Mouse (Mus musculus): ENCODE results near the gene Mgll. TPM values are rescaled to one million over a fixed set of nuclear protein-coding genes. Genes with fewer than 3 reads are reported as not detected.

Mgll gene
- polyA plus RNA-seq, 1 experiment from 2014 or later, result 4.4 TPM

GRCm38 (mm10) chr6:88781919-88782318, 57.7 kb downstream of the Mgll start:
- H3K27me3 ChIP-seq (ENCODE audit: control insufficient read depth, insufficient read depth, low read length), result no peaks in the 10 kb centered on the region

GRCm38 (mm10) chr6:88782981-88783397, 58.8 kb downstream of the Mgll start:
- no peaks in the 10 kb centered on the region for H3K36me3 ChIP-seq (ENCODE audit: control insufficient read depth, insufficient read depth, low read length)
- no peak for ATAC-seq (replicated peaks; ENCODE audit: low FRiP score)
- no peaks in the 10 kb centered on the region for H3K4me1 ChIP-seq (replicated peaks; ENCODE audit: control insufficient read depth, insufficient read depth, low read length)
- H3K4me3 ChIP-seq (ENCODE audit: low read depth, low read length), result no peak overlapping the region
- 58% methylated on average over 4 of the region's 4 CpGs for WGBS
- DNase-seq (ENCODE audit: low spot score), result no peak
- no peak overlapping the region for H3K9ac ChIP-seq (ENCODE audit: low read length)
- H3K27ac ChIP-seq (ENCODE audit: low read depth, low read length), result no peak overlapping the region
- no peak overlapping the region for H3K4me2 ChIP-seq (ENCODE audit: low read depth, low read length, severe bottlenecking)
- no peaks in the 10 kb centered on the region for H3K9me3 ChIP-seq (ENCODE audit: control insufficient read depth, low read length)
- no peaks in the 10 kb centered on the region for H3K27me3 ChIP-seq (ENCODE audit: control insufficient read depth, insufficient read depth, low read length)

More at GRCm38 (mm10) chr6:88781919-88782318, 57.7 kb downstream of the Mgll start:
- Histone ChIP-seq H3K9ac (ENCODE audit: low read length) (no peak overlapping the region), H3K4me1 (replicated peaks; ENCODE audit: control insufficient read depth, insufficient read depth, low read length) (no peaks in the 10 kb centered on the region), H3K4me2 (ENCODE audit: low read depth, low read length, severe bottlenecking) (no peak overlapping the region), H3K36me3 (ENCODE audit: control insufficient read depth, insufficient read depth, low read length) (no peaks in the 10 kb centered on the region), H3K4me3 (ENCODE audit: low read depth, low read length) (no peak overlapping the region), H3K27ac (ENCODE audit: low read depth, low read length) (no peak overlapping the region), H3K9me3 (ENCODE audit: control insufficient read depth, low read length) (no peaks in the 10 kb centered on the region)
- DNase-seq (ENCODE audit: low spot score) (no peak), ATAC-seq (replicated peaks; ENCODE audit: low FRiP score) (no peak)
- 59% methylated on average over 4 of the region's 4 CpGs for WGBS

- no peak overlapping the region for H3K4me2 ChIP-seq (ENCODE audit: low read depth, low read length, severe bottlenecking)
- no peaks in the 10 kb centered on the region for H3K4me1 ChIP-seq (replicated peaks; ENCODE audit: control insufficient read depth, insufficient read depth, low read length)
- WGBS, result 66% methylated on average over 7 of the region's 7 CpGs
- no peaks in the 10 kb centered on the region for H3K9me3 ChIP-seq (ENCODE audit: control insufficient read depth, low read length)
- no peak overlapping the region for H3K9ac ChIP-seq (ENCODE audit: low read length)
- H3K27me3 ChIP-seq (ENCODE audit: control insufficient read depth, insufficient read depth, low read length), result no peaks in the 10 kb centered on the region
- no peaks in the 10 kb centered on the region for H3K36me3 ChIP-seq (ENCODE audit: control insufficient read depth, insufficient read depth, low read length)
- no peak for ATAC-seq (replicated peaks; ENCODE audit: low FRiP score)
- no peak overlapping the region for H3K4me3 ChIP-seq (ENCODE audit: low read depth, low read length)
- no peak for DNase-seq (ENCODE audit: low spot score)
- H3K27ac ChIP-seq (ENCODE audit: low read depth, low read length), result no peak overlapping the region
Measured at GRCm38 (mm10) chr6:88784691-88785173, 60.5 kb downstream of the Mgll start.

GRCm38 (mm10) chr6:88785331-88785730, 61.1 kb downstream of the Mgll start:
- Histone ChIP-seq H3K4me3 (ENCODE audit: low read depth, low read length) (no peak overlapping the region), H3K36me3 (ENCODE audit: control insufficient read depth, insufficient read depth, low read length) (no peaks in the 10 kb centered on the region), H3K4me2 (ENCODE audit: low read depth, low read length, severe bottlenecking) (no peak overlapping the region), H3K9ac (ENCODE audit: low read length) (no peak overlapping the region), H3K27me3 (ENCODE audit: control insufficient read depth, insufficient read depth, low read length) (no peaks in the 10 kb centered on the region), H3K4me1 (replicated peaks; ENCODE audit: control insufficient read depth, insufficient read depth, low read length) (no peaks in the 10 kb centered on the region), H3K9me3 (ENCODE audit: control insufficient read depth, low read length) (no peaks in the 10 kb centered on the region), H3K27ac (ENCODE audit: low read depth, low read length) (no peak overlapping the region)
- DNase-seq (ENCODE audit: low spot score) (no peak), ATAC-seq (replicated peaks; ENCODE audit: low FRiP score) (no peak)
- 83% methylated on average over 5 of the region's 5 CpGs for WGBS

- Histone ChIP-seq H3K9me3 (ENCODE audit: control insufficient read depth, low read length) (no peaks in the 10 kb centered on the region), H3K27ac (ENCODE audit: low read depth, low read length) (no peak overlapping the region), H3K27me3 (ENCODE audit: control insufficient read depth, insufficient read depth, low read length) (no peaks in the 10 kb centered on the region), H3K4me2 (ENCODE audit: low read depth, low read length, severe bottlenecking) (no peak overlapping the region), H3K4me1 (replicated peaks; ENCODE audit: control insufficient read depth, insufficient read depth, low read length) (no peaks in the 10 kb centered on the region), H3K4me3 (ENCODE audit: low read depth, low read length) (no peak overlapping the region), H3K9ac (ENCODE audit: low read length) (no peak overlapping the region), H3K36me3 (ENCODE audit: control insufficient read depth, insufficient read depth, low read length) (no peaks in the 10 kb centered on the region)
- no peak for ATAC-seq (replicated peaks; ENCODE audit: low FRiP score)
- DNase-seq (ENCODE audit: low spot score), result no peak
- WGBS, result 76% methylated on average over 10 of the region's 10 CpGs
Measured at GRCm38 (mm10) chr6:88785781-88786542, 61.8 kb downstream of the Mgll start.

GRCm38 (mm10) chr6:88786732-88787445, 62.7 kb downstream of the Mgll start:
- DNase-seq (ENCODE audit: low spot score) (no peak), ATAC-seq (replicated peaks; ENCODE audit: low FRiP score) (no peak)
- Histone ChIP-seq H3K9me3 (ENCODE audit: control insufficient read depth, low read length) (no peaks in the 10 kb centered on the region), H3K9ac (ENCODE audit: low read length) (no peak overlapping the region), H3K27ac (ENCODE audit: low read depth, low read length) (no peak overlapping the region), H3K4me3 (ENCODE audit: low read depth, low read length) (no peak overlapping the region), H3K36me3 (ENCODE audit: control insufficient read depth, insufficient read depth, low read length) (no peaks in the 10 kb centered on the region), H3K27me3 (ENCODE audit: control insufficient read depth, insufficient read depth, low read length) (no peaks in the 10 kb centered on the region), H3K4me1 (replicated peaks; ENCODE audit: control insufficient read depth, insufficient read depth, low read length) (no peaks in the 10 kb centered on the region; the same call in 1 of the 2 replicates), H3K4me2 (ENCODE audit: low read depth, low read length, severe bottlenecking) (no peak overlapping the region)
- WGBS, result 89% methylated on average over 15 of the region's 15 CpGs

- H3K27ac ChIP-seq (ENCODE audit: low read depth, low read length), result no peak overlapping the region
- no peaks in the 10 kb centered on the region for H3K9me3 ChIP-seq (ENCODE audit: control insufficient read depth, low read length)
- no peaks in the 10 kb centered on the region for H3K27me3 ChIP-seq (ENCODE audit: control insufficient read depth, insufficient read depth, low read length)
- H3K4me1 ChIP-seq (replicated peaks; ENCODE audit: control insufficient read depth, insufficient read depth, low read length), result no peaks in the 10 kb centered on the region; the same call in 1 of the 2 replicates
- H3K36me3 ChIP-seq (ENCODE audit: control insufficient read depth, insufficient read depth, low read length), result no peaks in the 10 kb centered on the region
- H3K4me2 ChIP-seq (ENCODE audit: low read depth, low read length, severe bottlenecking), result no peak overlapping the region
- DNase-seq (ENCODE audit: low spot score) (no peak), ATAC-seq (replicated peaks; ENCODE audit: low FRiP score) (no peak)
- H3K4me3 ChIP-seq (ENCODE audit: low read depth, low read length), result no peak overlapping the region
- no peak overlapping the region for H3K9ac ChIP-seq (ENCODE audit: low read length)
- 71% methylated on average over 14 of the region's 14 CpGs for WGBS
Measured at GRCm38 (mm10) chr6:88787496-88787895, 63.3 kb downstream of the Mgll start.

- H3K27ac ChIP-seq (ENCODE audit: low read depth, low read length), result no peak overlapping the region
Measured at GRCm38 (mm10) chr6:88788219-88788618, 64.0 kb downstream of the Mgll start.

More at GRCm38 (mm10) chr6:88788219-88788618, 64.0 kb downstream of the Mgll start:
- no peak for DNase-seq (ENCODE audit: low spot score)
- Histone ChIP-seq H3K27me3 (ENCODE audit: control insufficient read depth, insufficient read depth, low read length) (no peaks in the 10 kb centered on the region), H3K9me3 (ENCODE audit: control insufficient read depth, low read length) (no peaks in the 10 kb centered on the region), H3K4me2 (ENCODE audit: low read depth, low read length, severe bottlenecking) (no peak overlapping the region), H3K36me3 (ENCODE audit: control insufficient read depth, insufficient read depth, low read length) (no peaks in the 10 kb centered on the region), H3K4me3 (ENCODE audit: low read depth, low read length) (no peak overlapping the region), H3K4me1 (replicated peaks; ENCODE audit: control insufficient read depth, insufficient read depth, low read length) (peaks cover 3% of the 10 kb centered on the region; the same call in 1 of the 2 replicates), H3K9ac (ENCODE audit: low read length) (no peak overlapping the region; the same call in 1 of the 2 replicates)
- ATAC-seq (replicated peaks; ENCODE audit: low FRiP score), result 0 out of 2 replicates have a peak, but pooled peaks have one; percentile 44
- 73% methylated on average over 11 of the region's 11 CpGs for WGBS
